Mouse (Mus musculus) MEL (cell line): Measurements from ENCODE around the gene Ephx4. TPM values are rescaled to one million over a fixed set of nuclear protein-coding genes. Genes with fewer than 3 reads are reported as not detected.

Experiments
- DNase-seq: peaks from one replicate; pipeline ENCODE4 v3.0.0; 2011; ENCODE audit warnings: low read depth, low spot score
- H3K27ac ChIP-seq: 2 replicates; pipeline ENCODE4 v1.5.1; 2012; ENCODE audit warnings: low read depth, mild to moderate bottlenecking, control low read depth, low read length, moderate library complexity; ENCODE audit not compliant: control insufficient read depth
- H3K27me3 ChIP-seq, 2 experiments: fragments of 150-350 bp in 1 of 2; sonication (generic) in 1 of 2; 2 replicates each; pipeline ENCODE4 v1.6.1; 2012; ENCODE audit warnings: low read length in 2 of 2, mild to moderate bottlenecking in 2 of 2, improper control_type of control experiment in 1 of 2, moderate library complexity in 1 of 2; ENCODE audit not compliant: insufficient read depth in 2 of 2, control insufficient read depth in 1 of 2
- H3K36me3 ChIP-seq, 2 experiments: 2 replicates each; pipeline ENCODE4 v1.6.1; 2012 to 2014; ENCODE audit warnings: low read length in 2 of 2, improper control_type of control experiment in 1 of 2, inconsistent platforms in 1 of 2, mild to moderate bottlenecking in 1 of 2; ENCODE audit not compliant: insufficient read depth in 2 of 2, control insufficient read depth in 1 of 2
- H3K4me1 ChIP-seq, 2 experiments: fragments of 150-350 bp in 1 of 2; sonication (generic) in 1 of 2; 2 replicates each; pipeline ENCODE4 v1.6.1; 2012; ENCODE audit warnings: low read length in 2 of 2, improper control_type of control experiment in 1 of 2, mild to moderate bottlenecking in 1 of 2; ENCODE audit not compliant: insufficient read depth in 2 of 2, control insufficient read depth in 1 of 2
- H3K4me3 ChIP-seq, 2 experiments: fragments of 150-350 bp in 1 of 2; sonication (generic) in 1 of 2; 2 replicates each; pipeline ENCODE4 v1.5.1; 2012; ENCODE audit warnings: low read depth in 2 of 2, low read length in 2 of 2, mild to moderate bottlenecking in 2 of 2, moderate library complexity in 2 of 2, control low read depth in 1 of 2, improper control_type of control experiment in 1 of 2; ENCODE audit not compliant: control insufficient read depth in 1 of 2, insufficient read depth in 1 of 2
- H3K79me2 ChIP-seq: 2 replicates; pipeline ENCODE4 v1.6.1; 2012; ENCODE audit warnings: mild to moderate bottlenecking, low read length, moderate library complexity; ENCODE audit not compliant: control insufficient read depth, poor library complexity, insufficient read depth
- H3K9ac ChIP-seq: 2 replicates; pipeline ENCODE4 v1.6.1; 2012; ENCODE audit warnings: low read depth, mild to moderate bottlenecking, control low read depth, low read length, moderate library complexity; ENCODE audit not compliant: control insufficient read depth, poor library complexity, severe bottlenecking
- H3K9me3 ChIP-seq: fragments of 150-350 bp; sonication (generic); replicated peaks from 2 replicates; pipeline ENCODE4 v1.6.1; 2012; ENCODE audit warnings: mild to moderate bottlenecking, low read length, improper control_type of control experiment, moderate library complexity; ENCODE audit not compliant: insufficient read depth
- BHLHE40 ChIP-seq: IDR thresholded peaks from 2 replicates; pipeline ENCODE4 v1.6.1; 2012; ENCODE audit warnings: low read depth, mild to moderate bottlenecking, inconsistent platforms, low read length, improper control_type of control experiment, borderline replicate concordance
- CHD1 ChIP-seq: IDR thresholded peaks from 2 replicates; pipeline ENCODE4 v1.6.1; 2012; ENCODE audit warnings: low read depth, mild to moderate bottlenecking, inconsistent platforms, low read length, improper control_type of control experiment
- CHD2 ChIP-seq: IDR thresholded peaks from 2 replicates; pipeline ENCODE4 v1.6.1; 2011; ENCODE audit warnings: low read length, improper control_type of control experiment
- CTCF ChIP-seq, 3 experiments: IDR thresholded peaks in 2 of 3; conservative IDR thresholded peaks in 1 of 3; 2 replicates each; pipeline ENCODE4 v1.5.1; 2011 to 2012; ENCODE audit warnings: low read length in 3 of 3, low read depth in 2 of 3, mild to moderate bottlenecking in 2 of 3, improper control_type of control experiment in 1 of 3, inconsistent platforms in 1 of 3, mixed read lengths in 1 of 3, moderate library complexity in 1 of 3; ENCODE audit not compliant: control insufficient read depth in 1 of 3, insufficient read depth in 1 of 3, poor library complexity in 1 of 3, severe bottlenecking in 1 of 3
- E2F4 ChIP-seq: IDR thresholded peaks from 2 replicates; pipeline ENCODE4 v1.6.1; 2011; ENCODE audit warnings: low read depth, low read length, improper control_type of control experiment, borderline replicate concordance
- EP300 ChIP-seq, 2 experiments: IDR thresholded peaks; 2 replicates each; pipeline ENCODE4 v1.6.1; 2011; ENCODE audit warnings: improper control_type of control experiment in 2 of 2, low read length in 2 of 2, low read depth in 1 of 2, mild to moderate bottlenecking in 1 of 2
- ETS1 ChIP-seq: IDR thresholded peaks from 2 replicates; pipeline ENCODE4 v1.6.1; 2012; ENCODE audit warnings: low read depth, mild to moderate bottlenecking, inconsistent platforms, low read length, improper control_type of control experiment, moderate library complexity
- GATA1 ChIP-seq: IDR thresholded peaks from 2 replicates; pipeline ENCODE4 v1.6.1; 2011; ENCODE audit warnings: low read depth, low read length, improper control_type of control experiment
- HCFC1 ChIP-seq: IDR thresholded peaks from 2 replicates; pipeline ENCODE4 v1.6.1; 2012; ENCODE audit warnings: low read depth, mild to moderate bottlenecking, inconsistent platforms, low read length, improper control_type of control experiment, moderate library complexity
- JUND ChIP-seq: IDR thresholded peaks from 2 replicates; pipeline ENCODE4 v1.6.1; 2011; ENCODE audit warnings: low read depth, mild to moderate bottlenecking, improper control_type of control experiment, low read length
- MAFK ChIP-seq: IDR thresholded peaks from 2 replicates; pipeline ENCODE4 v1.6.1; 2011; ENCODE audit warnings: low read depth, mild to moderate bottlenecking, low read length, improper control_type of control experiment, borderline replicate concordance
- MAX ChIP-seq: IDR thresholded peaks from 2 replicates; pipeline ENCODE4 v1.6.1; 2011; ENCODE audit warnings: low read length, improper control_type of control experiment
- MAZ ChIP-seq: IDR thresholded peaks from 2 replicates; pipeline ENCODE4 v1.6.1; 2012; ENCODE audit warnings: low read depth, mild to moderate bottlenecking, inconsistent platforms, low read length, improper control_type of control experiment
- MEF2A ChIP-seq: IDR thresholded peaks from 2 replicates; pipeline ENCODE4 v1.6.1; 2014; ENCODE audit warnings: low read depth, mild to moderate bottlenecking, inconsistent platforms, low read length, improper control_type of control experiment; ENCODE audit not compliant: poor library complexity, insufficient replicate concordance, severe bottlenecking; ENCODE audit errors: extremely low read depth
- MYB ChIP-seq: IDR thresholded peaks from 2 replicates; pipeline ENCODE4 v1.6.1; 2011; ENCODE audit warnings: mild to moderate bottlenecking, low read depth, low read length, improper control_type of control experiment
- MYC ChIP-seq: IDR thresholded peaks from 2 replicates; pipeline ENCODE4 v1.6.1; 2011; ENCODE audit warnings: low read depth, mild to moderate bottlenecking, low read length, improper control_type of control experiment, moderate library complexity
- NELFE ChIP-seq: IDR thresholded peaks from 2 replicates; pipeline ENCODE4 v1.6.1; 2011; ENCODE audit warnings: low read depth, low read length, improper control_type of control experiment
- NRF1 ChIP-seq: IDR thresholded peaks from 2 replicates; pipeline ENCODE4 v1.6.1; 2014; ENCODE audit warnings: low read depth, mild to moderate bottlenecking, inconsistent platforms, low read length, improper control_type of control experiment, moderate library complexity; ENCODE audit not compliant: poor library complexity, insufficient read depth, severe bottlenecking
- POLR2A ChIP-seq, 2 experiments: IDR thresholded peaks; 2 replicates each; pipeline ENCODE4 v1.6.1; 2011 to 2012; ENCODE audit warnings: low read length in 2 of 2, mild to moderate bottlenecking in 2 of 2, control low read depth in 1 of 2, improper control_type of control experiment in 1 of 2, low read depth in 1 of 2, moderate library complexity in 1 of 2; ENCODE audit not compliant: control insufficient read depth in 1 of 2, insufficient read depth in 1 of 2, poor library complexity in 1 of 2
- POLR2AphosphoS2 ChIP-seq: IDR thresholded peaks from 2 replicates; pipeline ENCODE4 v1.6.1; 2011; ENCODE audit warnings: low read length, improper control_type of control experiment
- POLR2AphosphoS5 ChIP-seq: IDR thresholded peaks from 2 replicates; pipeline ENCODE4 v1.6.1; 2012; ENCODE audit warnings: low read depth, borderline replicate concordance, mild to moderate bottlenecking, inconsistent platforms, low read length, moderate library complexity, mixed read lengths
- RCOR1 ChIP-seq: IDR thresholded peaks from 2 replicates; pipeline ENCODE4 v1.6.1; 2012; ENCODE audit warnings: low read depth, mild to moderate bottlenecking, inconsistent platforms, low read length, improper control_type of control experiment
- SIN3A ChIP-seq: IDR thresholded peaks from 2 replicates; pipeline ENCODE4 v1.6.1; 2012; ENCODE audit warnings: low read length, improper control_type of control experiment, inconsistent platforms
- SMC3 ChIP-seq: IDR thresholded peaks from 2 replicates; pipeline ENCODE4 v1.6.1; 2011; ENCODE audit warnings: low read depth, low read length, improper control_type of control experiment
- TAL1 ChIP-seq: IDR thresholded peaks from 2 replicates; pipeline ENCODE4 v1.6.1; 2012; ENCODE audit warnings: mild to moderate bottlenecking, inconsistent platforms, low read length, moderate library complexity, mixed read lengths
- TBP ChIP-seq: IDR thresholded peaks from 2 replicates; pipeline ENCODE4 v1.8.0; 2011; ENCODE audit warnings: low read depth, low read length, improper control_type of control experiment
- TCF12 ChIP-seq: IDR thresholded peaks from 2 replicates; pipeline ENCODE4 v1.6.1; 2014; ENCODE audit warnings: low read depth, mild to moderate bottlenecking, inconsistent platforms, low read length, improper control_type of control experiment, moderate library complexity
- UBTF ChIP-seq: IDR thresholded peaks from 2 replicates; pipeline ENCODE4 v1.6.1; 2012; ENCODE audit warnings: low read depth, mild to moderate bottlenecking, inconsistent platforms, low read length, improper control_type of control experiment, moderate library complexity, borderline replicate concordance; ENCODE audit not compliant: insufficient read depth
- USF1 ChIP-seq: IDR thresholded peaks from 2 replicates; pipeline ENCODE4 v1.6.1; 2014; ENCODE audit warnings: low read depth, mild to moderate bottlenecking, inconsistent platforms, low read length, improper control_type of control experiment, moderate library complexity
- USF2 ChIP-seq, 2 experiments: IDR thresholded peaks; 2 replicates each; pipeline ENCODE4 v1.6.1; 2011 to 2012; ENCODE audit warnings: improper control_type of control experiment in 2 of 2, low read length in 2 of 2, borderline replicate concordance in 1 of 2, inconsistent platforms in 1 of 2, low read depth in 1 of 2, mild to moderate bottlenecking in 1 of 2; ENCODE audit not compliant: insufficient read depth in 1 of 2
- ZC3H11A ChIP-seq: IDR thresholded peaks from 2 replicates; pipeline ENCODE4 v1.6.1; 2012; ENCODE audit warnings: low read depth, mild to moderate bottlenecking, inconsistent platforms, low read length, improper control_type of control experiment
- ZKSCAN1 ChIP-seq: IDR thresholded peaks from 2 replicates; pipeline ENCODE4 v1.6.1; 2012; ENCODE audit warnings: low read depth, mild to moderate bottlenecking, inconsistent platforms, low read length, improper control_type of control experiment, moderate library complexity
- ZMIZ1 ChIP-seq: IDR thresholded peaks from 2 replicates; pipeline ENCODE4 v1.6.1; 2012; ENCODE audit warnings: low read depth, mild to moderate bottlenecking, inconsistent platforms, low read length, improper control_type of control experiment, moderate library complexity
- ZNF384 ChIP-seq: IDR thresholded peaks from 2 replicates; pipeline ENCODE4 v1.6.1; 2012; ENCODE audit warnings: low read depth, mild to moderate bottlenecking, inconsistent platforms, low read length, improper control_type of control experiment
- polyA plus RNA-seq, 2 experiments: library from polyadenylated mRNA; stranded (reverse) in 1 of 2; unstranded in 1 of 2; fragments of >175 nt in 1 of 2; fragments of >200 nt in 1 of 2; gene quantifications; 2 replicates each; pipeline versions ENCODE4 v1.2.1 to v1.2.4; 2012; ENCODE audit warnings: low replicate concordance in 2 of 2, low read depth in 1 of 2; ENCODE audit not compliant: insufficient read length in 2 of 2, insufficient read depth in 1 of 2, missing spikeins in 1 of 2
- total RNA-seq: library from RNA; depleted of rRNA; stranded (reverse); fragments of 300-350 nt; gene quantifications from 2 replicates; pipeline ENCODE4 v1.2.3, GENCODE M21; 2012

Ephx4 gene
- total and polyA plus RNA-seq, 3 experiments: 0.39 to 1.4 TPM; not detected in 1

DNA sequence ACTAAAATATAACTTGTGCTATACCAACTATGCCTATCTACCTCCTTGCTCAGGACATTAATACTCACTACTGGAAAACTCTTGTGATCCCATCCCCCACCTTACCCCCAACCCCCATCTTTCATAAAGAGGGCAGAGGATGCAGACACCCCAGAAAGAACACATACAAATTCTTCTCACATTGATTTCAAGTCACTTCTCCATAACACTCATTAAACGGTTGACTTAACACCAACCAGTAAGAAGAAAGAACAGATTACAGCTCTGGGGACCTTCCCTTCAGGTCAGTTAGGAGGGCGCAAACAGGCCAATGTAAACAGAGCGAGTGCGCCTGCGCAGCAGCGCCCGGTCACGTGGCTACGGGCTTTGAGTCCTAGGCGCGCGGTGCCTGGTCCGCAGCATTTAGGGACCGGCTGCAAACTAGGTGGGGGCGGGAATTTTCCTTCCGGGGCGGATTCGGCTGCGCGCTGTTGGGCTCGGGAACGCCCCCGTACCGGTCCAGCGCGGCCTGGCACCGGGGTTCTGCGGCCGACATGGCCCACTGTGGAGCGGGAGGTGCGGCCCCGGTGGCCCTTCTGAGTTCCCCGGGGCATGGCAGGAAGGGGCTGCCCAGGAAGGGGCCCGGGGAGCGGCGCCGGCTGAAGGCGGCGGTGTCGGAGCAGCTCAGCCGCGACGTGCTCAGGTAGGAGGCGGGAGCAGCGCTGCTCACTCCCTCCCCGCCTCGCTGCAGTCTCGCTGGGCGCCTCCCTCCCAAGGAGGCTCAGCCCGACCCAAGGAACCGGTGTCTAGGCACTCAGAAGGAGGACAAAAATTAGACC is 35.1 kb downstream of the Ephx4 start, which contains the start of gene Btbd8:
Btbd8 (plus strand) TSS at position 534 of the 818 bp plus-strand sequence.
- Histone ChIP-seq H3K4me3 (peak within 1 kb of the TSS; percentile 70 to 72), H3K9me3 (no peaks in the 10 kb centered on the region), H3K36me3 (peaks cover 0 to 21% of the 10 kb centered on the region in 2 experiments; a peak in 2 of 4 replicates), H3K4me1 (peaks cover 7 to 18% of the 10 kb centered on the region in 2 experiments), H3K79me2 (no peaks in the 10 kb centered on the region; the same call in 1 of the 2 replicates), H3K27me3 (no peaks in the 10 kb centered on the region), H3K9ac (peak within 1 kb of the TSS; percentile 93), H3K27ac (peak within 1 kb of the TSS; percentile 65)
- DNase-seq: peak; percentile 97
- TF ChIP-seq SMC3: no peak
- peak; percentile 77; the same call in 1 of the 2 replicates for TF ChIP-seq MAZ
- TF ChIP-seq NRF1: peak; percentile 90
- TF ChIP-seq RCOR1: no peak
- peak; percentile 49 for TF ChIP-seq ETS1
- no peak for TF ChIP-seq GATA1
- TF ChIP-seq TAL1: no peak
- TF ChIP-seq ZNF384: peak; percentile 58
- TF ChIP-seq POLR2AphosphoS2: no peak
- TF ChIP-seq UBTF: no peak
- no peak for TF ChIP-seq JUND
- TF ChIP-seq MAX: peak; percentile 96
- peak; percentile 93 for TF ChIP-seq SIN3A
- TF ChIP-seq USF2 (IDR thresholded peaks at IDR 0.05; ENCODE audit: borderline replicate concordance in 1 of 2, insufficient read depth in 1 of 2, low read depth in 1 of 2, low read length in 2 of 2): peak; percentile 52 to 91; a peak in 3 of 4 replicates
- TF ChIP-seq BHLHE40: no peak; the same call in 1 of the 2 replicates
- peak; percentile 54; the same call in 1 of the 2 replicates for TF ChIP-seq ZMIZ1
- no peak; the same call in 1 of the 2 replicates for TF ChIP-seq MAFK
- no peak for TF ChIP-seq MEF2A
- TF ChIP-seq CHD1: 0 out of 2 replicates have a peak, but pooled peaks have one; percentile 86
- TF ChIP-seq MYB: no peak
- peak; percentile 62; the same call in 1 of the 2 replicates for TF ChIP-seq MYC
- peak in 1 of 2 experiments; percentile 63; a peak in 1 of 4 replicates for TF ChIP-seq EP300 (IDR thresholded peaks at IDR 0.05; ENCODE audit: low read depth in 1 of 2, low read length in 2 of 2)
- no peak for TF ChIP-seq ZKSCAN1
- peak; percentile 47; the same call in 1 of the 2 replicates for TF ChIP-seq NELFE
- no peak for TF ChIP-seq ZC3H11A
- TF ChIP-seq TCF12: peak; percentile 84
- peak; percentile 99 for TF ChIP-seq USF1
- TF ChIP-seq CHD2: peak; percentile 74
- TF ChIP-seq TBP: 0 out of 2 replicates have a peak, but pooled peaks have one; percentile 47
- peak; percentile 90 for TF ChIP-seq HCFC1
- TF ChIP-seq CTCF (IDR thresholded peaks at IDR 0.05 in 2 of 3, conservative IDR thresholded peaks at IDR 0.05 in 1 of 3; ENCODE audit: control insufficient read depth in 1 of 3, insufficient read depth in 1 of 3, low read depth in 2 of 3, low read length in 3 of 3, poor library complexity in 1 of 3, severe bottlenecking in 1 of 3): 0 out of 6 replicates have a peak, but pooled peaks of 1 of the 3 experiments have one; percentile 8
- TF ChIP-seq POLR2AphosphoS5: no peak
- peak; percentile 92 for TF ChIP-seq E2F4
- peak; percentile 73 to 79 for TF ChIP-seq POLR2A (IDR thresholded peaks at IDR 0.05; ENCODE audit: control insufficient read depth in 1 of 2, insufficient read depth in 1 of 2, low read depth in 1 of 2, low read length in 2 of 2, poor library complexity in 1 of 2)
